Mouse (Mus musculus) CH12.LX (cell line): ENCODE measurements around the gene Dmtf1.
A peak's percentile ranks its signal among the peaks of the same experiment; 100 is the strongest.
"Not testable (repeated sequence)": the region's sequence is repeated elsewhere in the genome, so short reads cannot be mapped to it uniquely, and the experiment has no call there.

Experiments
- CHD2 ChIP-seq: IDR thresholded peaks from 2 replicates; pipeline ENCODE4 v1.6.1; 2011; ENCODE audit warnings: low read length, improper control_type of control experiment
- CTCF ChIP-seq, 2 experiments: IDR thresholded peaks in 1 of 2; conservative IDR thresholded peaks in 1 of 2; 2 replicates each; pipeline ENCODE4 v1.5.1; 2011 to 2012; ENCODE audit warnings: low read depth in 2 of 2, low read length in 2 of 2, improper control_type of control experiment in 1 of 2, inconsistent platforms in 1 of 2, mild to moderate bottlenecking in 1 of 2, moderate library complexity in 1 of 2
- EP300 ChIP-seq: IDR thresholded peaks from 2 replicates; pipeline ENCODE4 v1.6.1; 2011; ENCODE audit warnings: low read length, improper control_type of control experiment
- HCFC1 ChIP-seq: IDR thresholded peaks from 2 replicates; pipeline ENCODE4 v1.6.1; 2012; ENCODE audit warnings: low read depth, mild to moderate bottlenecking, inconsistent platforms, low read length, improper control_type of control experiment
- IRF4 ChIP-seq: IDR thresholded peaks from 2 replicates; pipeline ENCODE4 v1.6.1; 2014; ENCODE audit warnings: low read depth, mild to moderate bottlenecking, inconsistent platforms, low read length, improper control_type of control experiment
- MAFK ChIP-seq: IDR thresholded peaks from 2 replicates; pipeline ENCODE4 v1.6.1; 2011; ENCODE audit warnings: low read length, improper control_type of control experiment; ENCODE audit not compliant: insufficient replicate concordance
- MYC ChIP-seq: IDR thresholded peaks from 2 replicates; pipeline ENCODE4 v1.6.1; 2011; ENCODE audit warnings: low read depth, mild to moderate bottlenecking, improper control_type of control experiment, low read length
- NRF1 ChIP-seq: IDR thresholded peaks from 2 replicates; pipeline ENCODE4 v1.6.1; 2014; ENCODE audit warnings: low read depth, mild to moderate bottlenecking, inconsistent platforms, low read length, improper control_type of control experiment, moderate library complexity
- POLR2A ChIP-seq: IDR thresholded peaks from 2 replicates; pipeline ENCODE4 v1.6.1; 2011; ENCODE audit warnings: low read depth, mild to moderate bottlenecking, improper control_type of control experiment, low read length
- POLR2AphosphoS2 ChIP-seq: IDR thresholded peaks from 2 replicates; pipeline ENCODE4 v1.6.1; 2011; ENCODE audit warnings: low read depth, low read length, improper control_type of control experiment
- TCF12 ChIP-seq: IDR thresholded peaks from 2 replicates; pipeline ENCODE4 v1.6.1; 2014; ENCODE audit warnings: low read depth, mild to moderate bottlenecking, inconsistent platforms, low read length, improper control_type of control experiment
- USF2 ChIP-seq: conservative IDR thresholded peaks from 2 replicates; pipeline ENCODE4 v1.6.1; 2011; ENCODE audit warnings: low read depth, low read length, improper control_type of control experiment

- not testable (repeated sequence) for TF ChIP-seq POLR2A, CHD2, MYC, EP300, NRF1, IRF4, MAFK, TCF12, USF2, POLR2AphosphoS2, HCFC1
- TF ChIP-seq CTCF (conservative IDR thresholded peaks at IDR 0.05 in 1 of 2, IDR thresholded peaks at IDR 0.05 in 1 of 2; ENCODE audit: low read depth in 2 of 2, low read length in 2 of 2) = peak in 1 of 2 experiments; percentile 78; a peak in 2 of 4 replicates
These were observed 7.9 kb upstream of the Dmtf1 start for GRCm38 (mm10) chr5:9169328-9170005.
